Mouse (Mus musculus) kidney, adult 2 months (tissue): ENCODE measurements at regions not wholly inside any gene's neighbourhood (a gene's known extent, or its start where the extent isn't known, plus 50 kb on each side); places are given as distances from the start of the nearest gene placed in this dataset.

Experiments used
- CTCF ChIP-seq: fragments of 200-500 bp; conservative IDR thresholded peaks from 2 replicates; pipeline ENCODE4 v1.5.1; 2011; ENCODE audit warnings: low read depth, mild to moderate bottlenecking, control low read depth, low read length, moderate library complexity, mixed read lengths; ENCODE audit not compliant: insufficient read depth, insufficient read length
- POLR2A ChIP-seq: fragments of 200-500 bp; IDR thresholded peaks from one replicate; pipeline ENCODE4 v1.6.1; 2011; ENCODE audit warnings: low read depth, low read length, control low read depth

DNA sequence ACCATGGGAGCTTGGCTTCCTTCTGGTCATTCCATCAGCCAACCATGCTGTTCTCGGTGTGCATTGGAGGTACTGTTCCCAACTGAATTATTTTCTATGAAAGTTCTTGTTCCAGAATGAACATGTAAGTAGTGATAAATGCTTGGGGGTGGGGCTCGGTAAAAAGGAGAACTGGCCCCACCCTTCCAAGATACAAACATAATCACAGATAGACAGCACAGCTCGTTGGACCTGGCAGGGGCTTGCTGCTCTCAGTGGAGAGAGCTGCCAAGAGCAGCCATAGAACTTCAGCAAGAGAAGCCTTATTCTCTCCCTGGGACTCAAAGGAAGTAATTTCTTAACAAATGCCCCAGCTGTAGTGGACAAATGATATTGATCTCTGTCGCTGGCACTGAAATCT is 360.6 kb upstream of the Rag2 start:
- TF ChIP-seq CTCF, result no peak
- no peak for TF ChIP-seq POLR2A
